Mouse (Mus musculus): Measurements from ENCODE around the gene Trim9. TPM values are rescaled to one million over a fixed set of nuclear protein-coding genes. Genes with fewer than 3 reads are reported as not detected.

The Trim9 gene
- polyA plus RNA-seq (2012; rRNA removed) = 0.02 and 0.03 TPM in 2 replicates

GRCm38 (mm10) chr12:70347202-70347841, at the start of gene Trim9:
TSS of gene Trim9 (minus strand) at chr12:70347614.

GRCm38 (mm10) chr12:70231294-70231693, 116.1 kb downstream of the Trim9 start, which contains the start of gene Pygl:
TSS of gene Pygl (minus strand) at chr12:70231488.

Other genes starting within 250 kb of the Trim9 start
- 3.7 and 5.1 TPM in 2 replicates for gene Nin, start 233.9 kb downstream of the Trim9 start, polyA plus RNA-seq (2012; rRNA removed)
- not detected in 2 replicates for gene Abhd12b, start 193.5 kb downstream of the Trim9 start, polyA plus RNA-seq (2012; rRNA removed)
- 176 and 188 TPM in 2 replicates for gene Pygl, start 116.1 kb downstream of the Trim9 start, polyA plus RNA-seq (2012; rRNA removed)
- gene Tmx1, start 105.5 kb upstream of the Trim9 start, polyA plus RNA-seq (2012; rRNA removed) = 22.0 and 23.1 TPM in 2 replicates

All from liver, embryonic 18 days (tissue).